Mouse (Mus musculus) limb, embryonic 12.5 days (tissue): ENCODE results near the gene Bpifb1. TPM values are rescaled to one million over a fixed set of nuclear protein-coding genes. Genes with fewer than 3 reads are reported as not detected.
"Not testable (repeated sequence)": the region's sequence is repeated elsewhere in the genome, so short reads cannot be mapped to it uniquely, and the experiment has no call there.

Experiments used
- ATAC-seq: fragments of 200-750 bp; cut with Nextera tagmentation; 2 replicates; pipeline ENCODE4 v1.8.0; 2017; ENCODE audit warnings: low read depth, moderate TSS enrichment; ENCODE audit not compliant: insufficient number of reproducible peaks, insufficient read depth, low FRiP score, low TSS enrichment
- H3K27ac ChIP-seq: fragments of 300-500 bp; sonication (generic); 2 replicates; pipeline ENCODE4 v1.5.1; 2016; ENCODE audit warnings: mild to moderate bottlenecking, moderate library complexity
- H3K27me3 ChIP-seq: fragments of 300-500 bp; sonication (generic); 2 replicates; pipeline ENCODE4 v1.6.1; 2016; ENCODE audit warnings: mild to moderate bottlenecking, moderate library complexity
- H3K36me3 ChIP-seq: fragments of 300-500 bp; sonication (generic); 2 replicates; pipeline ENCODE4 v1.6.1; 2016; ENCODE audit warnings: mild to moderate bottlenecking, moderate library complexity
- H3K4me1 ChIP-seq: fragments of 300-500 bp; sonication (generic); replicated peaks from 2 replicates; pipeline ENCODE4 v1.6.1; 2016
- H3K4me2 ChIP-seq: fragments of 300-500 bp; sonication (generic); 2 replicates; pipeline ENCODE4 v1.6.1; 2016; ENCODE audit warnings: mild to moderate bottlenecking, moderate library complexity
- H3K4me3 ChIP-seq: fragments of 300-500 bp; sonication (generic); replicated peaks from 2 replicates; pipeline ENCODE4 v1.5.1; 2016; ENCODE audit warnings: mild to moderate bottlenecking
- H3K9ac ChIP-seq: fragments of 300-500 bp; sonication (generic); replicated peaks from 2 replicates; pipeline ENCODE4 v1.6.1; 2016; ENCODE audit warnings: mild to moderate bottlenecking, moderate library complexity
- H3K9me3 ChIP-seq: fragments of 300-500 bp; sonication (generic); 2 replicates; pipeline ENCODE4 v1.6.1; 2016; ENCODE audit warnings: mild to moderate bottlenecking, moderate library complexity
- WGBS: fragments of 180-500 bp; shearing (Covaris S2); methylation state at CpG from one replicate; pipeline ENCODE4 v1.1.7; 2016; 5-methylcytosine and 5-hydroxymethylcytosine counted together
- polyA plus RNA-seq: library from polyadenylated mRNA; unstranded; fragments of >200 nt; fragmentation: Nextera tagmentation; extraction: Ambion mirVana; gene quantifications from 2 replicates; pipeline ENCODE4 v1.2.1, GENCODE M21; 2016

Gene Bpifb1
- not detected in 2 replicates for polyA plus RNA-seq

DNA sequence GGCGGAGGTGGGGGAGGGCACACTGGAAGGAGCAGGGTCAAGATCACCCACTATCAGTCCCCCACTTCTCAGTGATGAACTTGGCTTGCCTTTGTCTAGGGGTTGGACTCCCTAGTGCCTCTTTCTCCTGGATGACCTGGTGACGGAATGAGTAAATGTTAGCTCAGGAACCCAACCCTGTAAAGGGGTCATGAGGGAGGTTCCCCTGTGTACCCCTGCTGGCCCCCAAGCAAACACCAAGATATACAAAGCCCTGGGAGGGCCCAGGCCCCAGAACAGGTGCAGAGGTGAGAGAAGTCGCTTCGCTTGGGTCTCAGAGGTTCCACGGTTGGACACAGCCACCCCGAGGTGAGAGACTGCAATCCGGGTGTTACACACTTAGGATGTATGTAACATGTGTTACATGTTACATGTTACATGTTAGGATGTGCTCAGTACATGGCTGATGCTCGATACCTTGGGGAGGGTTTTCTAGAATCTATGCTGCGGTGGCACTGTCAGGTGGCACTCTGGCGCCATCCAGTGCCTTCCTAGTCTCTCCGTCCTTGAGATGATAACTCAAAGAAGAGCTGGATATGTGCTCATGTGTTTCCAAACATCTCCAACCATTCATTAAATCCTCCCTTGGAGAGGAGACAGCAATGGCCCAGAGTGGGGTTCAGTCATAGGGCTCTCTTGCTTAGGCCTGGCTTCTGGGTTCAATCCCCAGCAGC, at the start of gene Bpifb1:
TSS of gene Bpifb1 (plus strand) at position 273 of the 713 bp plus-strand sequence.
- no peak within 1 kb of the TSS for H3K4me3 ChIP-seq
- ATAC-seq, result no peak
- no peak within 1 kb of the TSS for H3K27ac ChIP-seq
- H3K9ac ChIP-seq, result no peak within 1 kb of the TSS
- no peaks in the 10 kb centered on the region for H3K36me3 ChIP-seq
- H3K4me1 ChIP-seq, result no peaks in the 10 kb centered on the region
- no peaks in the 10 kb centered on the region for H3K9me3 ChIP-seq
- WGBS, result 81% methylated on average over 11 of the region's 11 CpGs
- H3K27me3 ChIP-seq, result no peaks in the 10 kb centered on the region
- H3K4me2 ChIP-seq, result no peak within 1 kb of the TSS

DNA sequence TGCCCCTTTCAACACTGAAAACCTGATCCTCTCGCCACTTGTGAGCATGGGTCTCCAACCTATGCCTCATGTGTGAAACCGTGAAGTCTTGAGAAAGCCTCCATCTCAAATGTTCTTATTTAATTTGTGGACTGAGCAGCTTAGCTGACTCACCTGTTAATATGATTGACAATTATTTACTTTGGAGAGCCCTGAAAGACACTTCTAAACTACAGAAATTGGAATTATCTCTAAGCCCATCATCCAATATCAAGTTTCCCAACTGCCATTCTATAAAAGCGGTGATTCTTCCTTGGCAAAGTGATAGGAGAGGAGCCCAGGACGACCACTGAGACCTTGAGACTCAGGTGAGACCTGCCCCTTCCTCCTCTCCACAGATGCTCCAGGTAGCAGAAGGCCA, 48.0 kb upstream of the Bpifb1 start, which contains the start of gene Bpifa1:
TSS of gene Bpifa1 (plus strand) at position 301 of the 400 bp plus-strand sequence.
- 78% methylated on average over 4 of the region's 4 CpGs for WGBS
- Histone ChIP-seq H3K4me2 (no peak within 1 kb of the TSS), H3K36me3 (no peaks in the 10 kb centered on the region), H3K4me1 (no peaks in the 10 kb centered on the region), H3K4me3 (no peak within 1 kb of the TSS), H3K9me3 (no peaks in the 10 kb centered on the region), H3K9ac (no peak within 1 kb of the TSS), H3K27me3 (no peaks in the 10 kb centered on the region), H3K27ac (no peak within 1 kb of the TSS)
- no peak for ATAC-seq

DNA sequence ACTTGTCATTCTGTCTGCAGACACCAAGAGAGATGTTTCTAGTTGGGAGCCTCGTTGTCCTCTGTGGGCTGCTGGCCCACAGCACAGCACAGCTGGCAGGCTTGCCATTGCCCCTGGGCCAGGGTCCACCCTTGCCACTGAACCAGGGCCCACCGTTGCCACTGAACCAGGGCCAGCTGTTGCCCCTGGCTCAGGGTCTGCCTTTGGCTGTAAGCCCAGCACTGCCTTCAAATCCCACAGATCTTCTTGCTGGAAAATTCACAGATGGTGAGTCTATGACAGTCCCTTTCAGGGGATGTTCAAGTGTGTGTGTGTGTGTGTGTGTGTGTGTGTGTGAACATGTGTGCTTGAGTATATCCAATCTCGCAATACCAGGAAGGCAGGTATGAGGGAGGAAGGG, 46.9 kb upstream of the Bpifb1 start:
- Histone ChIP-seq H3K4me3 (no peak overlapping the region), H3K27ac (no peak overlapping the region), H3K27me3 (no peaks in the 10 kb centered on the region), H3K9ac (no peak overlapping the region), H3K4me1 (no peaks in the 10 kb centered on the region), H3K36me3 (no peaks in the 10 kb centered on the region), H3K9me3 (no peaks in the 10 kb centered on the region), H3K4me2 (no peak overlapping the region)
- 72% methylated on average over 3 of the region's 3 CpGs for WGBS
- ATAC-seq, result no peak

DNA sequence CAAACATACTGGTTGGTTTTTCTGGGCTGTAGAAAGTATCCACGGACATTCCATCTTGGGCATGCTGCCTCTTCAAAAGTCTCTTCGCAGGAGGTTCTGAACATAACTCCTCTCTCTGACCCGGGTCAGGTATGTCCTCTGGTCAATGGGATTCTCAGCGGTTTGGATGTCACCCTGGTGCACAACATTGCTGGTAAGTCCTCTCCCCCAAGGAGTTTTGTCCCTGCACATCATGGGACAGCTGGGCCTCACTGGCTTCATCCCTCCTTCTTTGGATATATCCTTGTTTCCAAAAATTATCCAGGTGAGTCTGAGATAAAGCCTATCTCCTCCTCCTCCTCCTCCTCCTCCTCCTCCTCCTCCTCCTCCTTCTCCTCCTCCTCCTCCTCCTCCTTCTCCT, 43.1 kb upstream of the Bpifb1 start:
- 82% methylated on average over 4 of the region's 4 CpGs for WGBS
- ATAC-seq, result no peak
- H3K36me3 ChIP-seq, result no peaks in the 10 kb centered on the region

DNA sequence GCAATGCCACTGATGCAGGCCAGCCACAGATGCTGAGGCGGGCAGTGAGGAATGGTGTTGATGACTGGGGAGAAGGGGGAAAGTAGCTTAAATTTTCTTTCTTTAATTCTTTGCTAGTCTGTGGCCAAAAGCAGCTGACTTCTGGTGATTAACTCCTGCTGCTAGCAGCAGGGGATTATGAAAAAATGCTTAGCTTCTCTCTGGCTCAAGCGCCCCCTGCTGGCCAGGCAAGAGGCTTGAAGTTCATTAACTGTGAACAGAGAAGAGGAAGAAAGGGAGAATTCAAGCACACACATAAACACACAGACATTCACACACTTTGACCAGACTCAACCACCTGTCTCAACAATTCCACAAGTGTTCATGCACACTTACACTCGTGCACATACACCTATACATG, 32.2 kb upstream of the Bpifb1 start:
- 34% methylated on average over 3 of the region's 3 CpGs for WGBS
- Histone ChIP-seq H3K27me3 (no peaks in the 10 kb centered on the region), H3K4me2 (no peak overlapping the region), H3K9me3 (peaks cover 10% of the 10 kb centered on the region), H3K9ac (no peak overlapping the region), H3K36me3 (no peaks in the 10 kb centered on the region), H3K27ac (no peak overlapping the region), H3K4me3 (no peak overlapping the region), H3K4me1 (no peaks in the 10 kb centered on the region)
- no peak for ATAC-seq

More for the DNA sequence above, 43.1 kb upstream of the Bpifb1 start:
- Histone ChIP-seq H3K9ac (no peak overlapping the region), H3K27me3 (no peaks in the 10 kb centered on the region), H3K4me3 (no peak overlapping the region), H3K9me3 (no peaks in the 10 kb centered on the region), H3K27ac (no peak overlapping the region), H3K4me2 (no peak overlapping the region), H3K4me1 (no peaks in the 10 kb centered on the region)

DNA sequence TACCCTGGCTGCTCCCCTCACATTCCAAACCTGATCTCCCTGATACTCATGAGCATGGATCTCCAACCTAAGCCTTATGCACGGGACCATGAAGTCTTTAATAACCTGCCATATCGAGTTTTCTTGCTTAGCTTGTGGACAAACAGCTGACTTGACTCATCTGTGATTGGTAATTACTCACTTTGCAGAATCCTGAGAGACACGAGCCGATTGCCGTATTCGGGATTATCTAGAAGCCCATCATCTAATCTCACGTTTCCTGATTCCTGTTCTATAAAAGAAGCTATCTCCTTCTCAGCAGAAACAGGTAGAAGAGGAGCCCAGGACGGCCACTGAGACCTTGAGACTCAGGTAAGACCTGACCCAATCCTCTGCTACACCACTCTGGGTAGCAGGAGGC, 28.3 kb upstream of the Bpifb1 start, which contains the start of gene Bpifa5:
TSS of gene Bpifa5 (plus strand) at position 301 of the 400 bp plus-strand sequence.
- no peak within 1 kb of the TSS for H3K9ac ChIP-seq
- H3K27me3 ChIP-seq, result no peaks in the 10 kb centered on the region
- H3K27ac ChIP-seq, result no peak within 1 kb of the TSS
- 80% methylated on average over 8 of the region's 8 CpGs for WGBS
- H3K4me1 ChIP-seq, result no peaks in the 10 kb centered on the region
- ATAC-seq, result no peak
- no peak within 1 kb of the TSS for H3K4me2 ChIP-seq
- H3K36me3 ChIP-seq, result no peaks in the 10 kb centered on the region
- H3K9me3 ChIP-seq, result peaks cover 10% of the 10 kb centered on the region
- H3K4me3 ChIP-seq, result no peak within 1 kb of the TSS

DNA sequence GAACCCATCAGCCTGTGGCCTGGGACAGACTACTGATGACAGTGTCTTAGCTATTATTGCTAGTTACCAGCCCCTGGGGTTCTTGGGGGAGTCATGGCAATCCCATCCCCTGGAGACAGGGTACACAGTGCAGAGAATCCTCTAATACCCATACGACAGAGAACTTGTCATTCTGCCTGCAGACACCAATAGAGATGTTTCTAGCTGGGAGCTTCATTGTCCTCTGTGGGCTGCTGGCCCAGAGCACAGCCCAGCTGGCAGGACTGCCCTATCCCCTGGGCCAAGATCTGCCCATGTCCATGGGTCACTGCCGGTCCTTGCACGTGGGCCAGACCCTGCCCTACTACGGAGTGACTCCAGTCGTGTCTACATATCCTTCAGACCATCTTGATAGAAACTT, 27.3 kb upstream of the Bpifb1 start:
- H3K4me1 ChIP-seq, result no peaks in the 10 kb centered on the region
- H3K27ac ChIP-seq, result no peak overlapping the region
- H3K9me3 ChIP-seq, result peaks cover 10% of the 10 kb centered on the region
- WGBS, result 90% methylated on average over 5 of the region's 5 CpGs
- H3K27me3 ChIP-seq, result no peaks in the 10 kb centered on the region
- H3K4me2 ChIP-seq, result no peak overlapping the region
- no peak overlapping the region for H3K9ac ChIP-seq
- no peaks in the 10 kb centered on the region for H3K36me3 ChIP-seq
- H3K4me3 ChIP-seq, result no peak overlapping the region
- no peak for ATAC-seq

DNA sequence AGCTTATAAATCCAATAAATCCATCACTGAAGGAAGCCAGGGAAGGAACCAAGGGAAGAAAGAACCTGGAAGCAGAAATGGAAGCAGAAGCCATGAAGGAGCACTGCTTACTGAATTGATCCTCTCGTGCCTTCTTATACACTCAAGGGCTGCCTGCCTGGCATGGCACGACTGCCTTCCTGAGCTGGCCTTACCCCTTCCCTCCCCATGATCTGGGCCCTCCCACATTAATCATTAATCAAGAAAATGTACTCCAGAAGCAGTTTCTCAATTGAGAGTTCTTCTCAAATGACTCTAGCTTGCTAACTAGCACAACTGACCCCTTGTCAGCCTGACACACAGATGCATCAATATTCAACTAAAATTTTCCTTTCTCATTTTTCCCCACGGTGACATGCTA, 21.4 kb upstream of the Bpifb1 start:
- H3K36me3 ChIP-seq, result no peaks in the 10 kb centered on the region
- H3K27ac ChIP-seq, result no peak overlapping the region
- H3K4me3 ChIP-seq, result no peak overlapping the region
- no peaks in the 10 kb centered on the region; the same call in 1 of the 2 replicates for H3K27me3 ChIP-seq
- H3K4me2 ChIP-seq, result no peak overlapping the region
- no peak overlapping the region for H3K9ac ChIP-seq
- ATAC-seq, result no peak
- no peaks in the 10 kb centered on the region for H3K4me1 ChIP-seq
- no peaks in the 10 kb centered on the region for H3K9me3 ChIP-seq
- WGBS, result 69% methylated on average over 3 of the region's 3 CpGs

DNA sequence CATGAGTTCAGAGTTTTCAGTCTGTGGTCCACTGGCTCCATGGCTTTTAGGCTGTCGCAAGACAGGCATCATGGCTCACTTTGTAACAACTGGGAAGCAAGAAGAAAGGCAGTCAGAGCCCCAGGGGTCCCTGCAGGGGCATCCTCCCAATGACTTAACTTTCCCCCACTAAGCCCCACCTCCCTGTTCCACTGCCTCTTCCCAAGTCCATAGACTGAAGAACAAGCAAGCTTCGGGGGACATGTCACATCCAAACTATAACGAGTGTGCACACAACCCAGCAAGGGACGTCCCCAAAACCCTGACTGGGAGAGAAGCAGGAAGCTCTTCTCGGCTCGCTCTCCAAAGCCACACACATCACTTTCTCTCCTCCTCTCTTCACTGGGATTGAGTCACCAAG, 19.0 kb upstream of the Bpifb1 start:
- WGBS, result 75% methylated on average over 6 of the region's 6 CpGs
- no peak overlapping the region for H3K9ac ChIP-seq
- no peak overlapping the region for H3K4me2 ChIP-seq
- no peak overlapping the region for H3K27ac ChIP-seq
- no peaks in the 10 kb centered on the region for H3K9me3 ChIP-seq
- no peaks in the 10 kb centered on the region for H3K36me3 ChIP-seq
- ATAC-seq, result no peak
- no peak overlapping the region for H3K4me3 ChIP-seq
- no peaks in the 10 kb centered on the region; the same call in 1 of the 2 replicates for H3K27me3 ChIP-seq
- no peaks in the 10 kb centered on the region for H3K4me1 ChIP-seq

DNA sequence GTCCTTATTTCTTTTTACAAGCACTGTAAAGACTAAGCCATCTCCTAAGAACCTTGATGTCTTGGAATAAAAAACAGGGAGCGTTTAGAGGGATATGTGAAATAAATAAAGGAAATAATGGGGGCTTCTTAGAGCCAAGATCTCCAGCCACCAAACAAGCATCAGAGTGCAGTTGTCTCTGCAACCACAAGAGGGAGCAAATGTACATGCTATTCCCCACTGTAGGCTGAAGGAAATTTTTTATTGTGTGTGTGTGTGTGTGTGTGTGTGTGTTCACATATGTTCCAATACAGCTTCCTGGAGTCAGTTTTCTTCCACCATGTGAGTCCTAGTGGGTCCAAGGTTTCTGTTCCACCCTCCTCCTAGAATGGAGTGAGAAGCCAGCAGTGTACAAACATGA, 17.3 kb upstream of the Bpifb1 start:
- H3K27me3 ChIP-seq, result no peaks in the 10 kb centered on the region; the same call in 1 of the 2 replicates
- no peak overlapping the region for H3K27ac ChIP-seq
- WGBS, result 46% methylated on average over 1 of the region's 1 CpGs
- H3K9me3 ChIP-seq, result no peaks in the 10 kb centered on the region
- H3K4me1 ChIP-seq, result no peaks in the 10 kb centered on the region
- no peak for ATAC-seq
- H3K9ac ChIP-seq, result no peak overlapping the region
- no peak overlapping the region for H3K4me3 ChIP-seq
- no peak overlapping the region for H3K4me2 ChIP-seq
- no peaks in the 10 kb centered on the region for H3K36me3 ChIP-seq

DNA sequence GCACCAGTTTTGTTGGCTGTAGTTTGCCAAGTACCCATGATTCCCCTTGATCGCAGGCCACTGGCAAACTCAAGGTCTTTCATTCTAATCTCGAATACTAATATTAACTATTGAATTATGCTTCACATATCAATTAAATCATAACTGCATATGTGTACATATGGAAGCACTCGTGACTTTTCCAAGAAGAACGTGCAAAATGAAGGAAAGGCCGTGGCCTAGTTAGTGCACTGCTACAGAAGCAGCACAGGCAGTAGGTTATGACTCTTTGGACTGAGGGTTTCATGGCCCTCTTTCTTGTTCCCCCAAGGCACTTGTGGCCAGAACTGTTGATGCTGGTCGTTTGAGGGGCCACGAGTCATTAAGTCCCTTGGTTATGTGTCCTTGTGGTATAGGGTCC, 8.7 kb upstream of the Bpifb1 start:
- not testable (repeated sequence) for H3K27ac ChIP-seq, ATAC-seq, H3K4me1 ChIP-seq

DNA sequence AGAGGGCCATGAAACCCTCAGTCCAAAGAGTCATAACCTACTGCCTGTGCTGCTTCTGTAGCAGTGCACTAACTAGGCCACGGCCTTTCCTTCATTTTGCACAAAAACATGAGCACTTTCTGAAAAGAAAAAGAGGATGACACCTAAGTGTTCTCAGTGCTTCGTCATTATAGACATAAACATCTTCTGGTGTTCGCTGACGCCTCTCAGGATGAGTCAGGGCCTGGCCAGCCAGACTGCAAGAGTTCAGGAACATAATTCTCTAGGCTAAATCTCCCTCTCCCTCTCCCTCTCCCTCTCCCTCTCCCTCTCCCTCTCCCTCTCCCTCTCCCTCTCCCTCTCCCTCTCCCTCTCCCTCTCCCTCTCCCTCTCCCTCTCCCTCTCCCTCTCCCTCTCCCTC, 7.6 kb upstream of the Bpifb1 start:
- H3K4me1 ChIP-seq, H3K9me3 ChIP-seq, H3K4me3 ChIP-seq, H3K9ac ChIP-seq, ATAC-seq, H3K4me2 ChIP-seq, H3K27me3 ChIP-seq, H3K36me3 ChIP-seq, H3K27ac ChIP-seq: not testable (repeated sequence)
- 74% methylated on average over 4 of the region's 4 CpGs for WGBS

More for the DNA sequence above, 8.7 kb upstream of the Bpifb1 start:
- H3K9ac ChIP-seq, H3K27me3 ChIP-seq, H3K4me3 ChIP-seq, H3K4me2 ChIP-seq, H3K36me3 ChIP-seq, H3K9me3 ChIP-seq: not testable (repeated sequence)
- 88% methylated on average over 7 of the region's 7 CpGs for WGBS
